Mouse (Mus musculus) left cerebral cortex, adult 18-20 months (tissue): Measurements from ENCODE around the gene Adgrb2. TPM values are rescaled to one million over a fixed set of nuclear protein-coding genes. Genes with fewer than 3 reads are reported as not detected.

Experiments
- DNase-seq, 2 experiments: peaks; one replicate each; pipeline ENCODE4 v3.0.0; 2021 to 2022; ENCODE audit warnings: low spot score in 2 of 2, mixed read lengths in 1 of 2
- total RNA-seq, 2 experiments: library from RNA; stranded (reverse); gene quantifications; 2 replicates each; pipeline ENCODE4 v1.2.3; 2021

The Adgrb2 gene
- total RNA-seq, 2 experiments from 2014 or later = 366 to 382 TPM

- peak; percentile 78 to 85 for DNase-seq
Measured at GRCm38 (mm10) chr4:129985671-129986441, 1.2 kb downstream of the Adgrb2 start.

DNA sequence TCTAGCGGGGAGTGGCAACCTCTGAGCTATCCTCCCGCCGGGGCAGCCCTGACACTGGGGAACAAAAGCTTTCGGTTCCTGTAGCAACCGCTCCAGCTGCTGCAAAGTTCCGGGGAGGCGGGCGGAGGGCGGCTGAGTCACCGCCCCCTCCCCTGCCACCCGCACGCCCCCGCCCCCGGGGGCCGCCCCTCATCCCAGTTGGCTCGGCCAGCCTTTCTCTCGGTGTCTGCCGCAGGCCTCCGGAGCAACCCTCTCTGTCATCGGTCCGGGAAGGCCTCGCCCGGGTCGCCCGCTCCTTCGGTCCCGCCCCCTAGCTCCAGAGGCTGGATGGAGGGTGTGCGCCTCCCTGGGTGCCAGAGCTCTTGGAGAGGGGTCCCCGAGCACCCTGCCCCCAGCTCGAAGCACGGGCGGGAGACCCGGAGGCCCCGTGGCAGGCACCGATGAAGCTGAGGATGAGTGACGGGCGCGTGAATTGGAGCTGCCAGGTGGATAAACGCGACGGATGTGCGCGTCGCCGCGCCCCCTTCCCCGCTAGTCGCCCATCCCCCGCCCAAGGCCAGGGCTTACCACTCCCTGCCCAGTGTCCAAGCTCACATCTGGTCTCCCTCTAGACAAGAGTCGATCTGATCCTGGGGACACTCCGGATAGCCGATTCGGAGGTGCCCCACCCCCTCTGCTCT lies 3.3 kb downstream of the Adgrb2 start:
- no peak for DNase-seq

DNA sequence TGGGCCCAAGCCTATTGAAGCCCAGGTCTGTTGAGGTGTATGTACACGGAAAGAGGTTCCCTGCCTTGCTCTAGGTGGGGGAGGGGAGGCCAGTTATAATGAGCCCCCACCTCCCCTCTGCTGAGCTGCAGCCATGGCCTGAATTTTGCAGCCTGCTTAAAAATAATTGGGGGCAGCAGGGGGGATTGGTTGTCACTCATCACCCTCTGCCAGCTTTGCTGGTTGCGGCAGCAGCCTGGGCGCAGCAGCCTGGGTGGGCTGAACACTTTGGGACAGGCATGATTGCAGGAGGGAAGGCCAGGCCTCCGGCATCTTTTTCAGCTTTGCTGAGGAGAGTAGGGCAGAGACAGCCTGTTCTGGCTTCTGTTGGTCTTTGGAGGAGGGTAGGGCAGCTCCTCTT lies 5.3 kb downstream of the Adgrb2 start:
- DNase-seq = no peak

GRCm38 (mm10) chr4:129992720-129993119 lies 8.1 kb downstream of the Adgrb2 start:
- no peak for DNase-seq

GRCm38 (mm10) chr4:129993213-129993612 lies 8.5 kb downstream of the Adgrb2 start:
- no peak for DNase-seq

GRCm38 (mm10) chr4:129993944-129994695 lies 9.4 kb downstream of the Adgrb2 start:
- DNase-seq = peak in 1 of 2 experiments; percentile 66

DNA sequence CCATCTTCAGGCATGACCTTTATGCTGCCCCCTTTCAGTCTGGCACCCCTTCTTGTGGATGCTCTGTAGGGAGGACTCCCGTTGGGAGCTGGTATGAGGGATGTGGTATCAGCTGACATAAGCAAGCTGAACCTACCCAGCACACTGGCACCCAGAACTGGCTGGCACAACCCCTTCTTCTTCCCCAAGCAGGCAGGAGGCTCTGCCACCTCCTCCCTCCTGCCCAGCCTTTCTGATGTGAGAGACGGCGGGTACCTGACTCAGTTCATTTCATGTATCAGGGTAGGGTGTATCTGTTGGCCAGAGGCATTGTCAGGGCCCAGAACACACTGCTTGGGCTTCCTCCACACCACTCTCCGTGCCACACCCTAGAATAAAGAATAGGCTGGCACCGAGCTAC lies 10.1 kb downstream of the Adgrb2 start:
- DNase-seq = no peak

- DNase-seq = no peak
Measured at GRCm38 (mm10) chr4:129995255-129995654, 10.6 kb downstream of the Adgrb2 start.

DNA sequence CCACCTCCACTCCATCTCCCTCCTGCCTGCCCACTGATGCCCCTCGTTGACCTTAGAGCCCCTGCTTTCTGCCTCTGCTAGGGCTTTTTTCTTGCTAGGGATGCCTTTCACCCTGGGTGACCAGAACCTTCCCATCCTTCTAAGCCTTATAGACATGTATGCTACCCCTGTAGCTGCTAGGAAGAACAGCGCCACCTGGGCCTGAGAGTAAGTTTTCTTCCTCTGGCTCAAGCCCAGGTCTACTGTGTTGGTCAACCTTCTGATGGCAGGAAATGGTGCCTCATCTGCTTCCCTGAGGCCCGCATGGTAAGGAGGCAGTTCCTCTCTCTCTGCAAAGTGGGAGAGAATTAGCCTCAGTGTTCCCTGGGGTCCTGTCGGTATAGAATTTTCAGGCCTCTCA lies 11.3 kb downstream of the Adgrb2 start:
- no peak for DNase-seq

- DNase-seq = peak; percentile 73 to 80
Measured at GRCm38 (mm10) chr4:129998124-129998523, 13.5 kb downstream of the Adgrb2 start.

DNA sequence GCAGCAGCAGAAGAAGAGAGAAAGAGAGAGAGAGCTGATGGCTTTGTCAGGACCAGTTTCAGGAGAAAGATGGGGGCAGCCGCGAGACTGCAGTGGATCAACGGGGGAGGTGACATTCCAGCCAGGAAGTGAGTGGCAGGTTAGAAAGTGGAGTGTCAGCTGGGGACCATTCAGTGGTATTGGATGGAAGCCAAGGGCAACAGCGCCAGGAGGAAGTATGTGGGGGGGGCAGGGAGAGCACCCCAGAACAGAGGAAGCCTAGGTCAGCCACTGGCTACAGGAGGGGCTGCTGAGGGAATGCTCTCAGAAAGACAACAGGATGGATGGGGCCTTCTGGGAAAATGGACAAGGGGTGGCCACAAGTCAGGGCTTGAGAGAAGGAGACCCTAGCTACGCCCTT lies 17.0 kb downstream of the Adgrb2 start:
- no peak for DNase-seq

DNA sequence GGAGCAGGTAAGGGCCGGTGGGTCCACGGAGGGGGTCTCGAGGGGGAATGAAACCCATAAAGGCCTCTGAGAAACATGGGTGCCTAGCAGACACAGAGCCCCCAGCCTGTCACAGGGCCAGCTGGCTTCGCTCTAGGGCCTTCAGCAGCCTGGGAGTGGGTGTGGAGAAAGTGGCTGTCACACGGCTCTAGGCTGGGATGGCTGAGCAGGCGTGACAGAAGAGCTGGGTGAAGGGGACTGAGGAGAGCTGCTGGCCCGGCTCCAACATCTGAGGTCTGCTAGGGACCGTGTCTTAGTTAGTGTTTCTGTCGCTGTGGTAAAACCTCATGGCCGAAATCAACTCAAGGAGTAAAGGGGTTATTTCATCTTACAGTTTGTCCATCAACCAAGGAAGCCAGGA lies 17.5 kb downstream of the Adgrb2 start:
- peak; percentile 56 to 73 for DNase-seq

DNA sequence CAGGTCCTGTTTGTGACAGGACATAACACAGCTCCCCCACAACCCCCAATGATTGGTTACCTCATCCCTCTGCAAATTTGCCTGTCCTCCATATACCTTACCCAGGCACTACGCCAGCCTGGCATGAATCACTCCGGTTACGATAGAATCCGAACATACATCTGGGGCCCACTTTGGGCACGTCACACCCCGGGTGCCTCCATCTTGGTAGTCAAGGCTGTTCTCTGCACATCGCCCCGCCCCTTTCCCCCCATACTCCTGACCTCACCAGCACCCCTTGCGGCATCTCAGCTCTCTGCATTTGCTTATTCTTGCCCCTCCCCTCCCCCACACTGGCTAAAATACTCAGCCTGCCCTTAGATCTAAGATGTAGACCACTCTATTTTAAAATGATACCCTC lies 20.9 kb downstream of the Adgrb2 start:
- peak in 1 of 2 experiments; percentile 56 for DNase-seq

- DNase-seq = no peak
Measured at GRCm38 (mm10) chr4:130006533-130006932, 21.9 kb downstream of the Adgrb2 start.

GRCm38 (mm10) chr4:130009043-130009442 lies 24.4 kb downstream of the Adgrb2 start:
- no peak for DNase-seq

DNA sequence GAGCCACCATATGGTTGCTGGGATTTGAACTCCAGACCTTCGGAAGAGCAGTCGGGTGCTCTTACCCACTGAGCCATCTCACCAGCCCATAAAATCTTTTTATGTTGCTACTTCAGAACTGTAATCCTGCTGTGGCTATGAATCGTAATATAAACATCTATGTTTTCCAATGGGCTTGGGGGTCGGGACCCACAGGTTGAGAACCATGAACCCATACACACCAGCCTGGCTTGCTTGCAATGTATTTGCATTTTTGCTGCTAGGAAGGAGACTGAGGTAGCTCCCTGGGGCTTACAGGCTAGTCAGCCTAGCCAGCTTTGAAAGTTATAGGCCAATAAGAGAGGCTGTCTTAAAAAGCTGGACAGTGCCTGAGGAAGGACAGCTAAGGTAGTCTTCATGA lies 26.1 kb downstream of the Adgrb2 start:
- no peak for DNase-seq

DNA sequence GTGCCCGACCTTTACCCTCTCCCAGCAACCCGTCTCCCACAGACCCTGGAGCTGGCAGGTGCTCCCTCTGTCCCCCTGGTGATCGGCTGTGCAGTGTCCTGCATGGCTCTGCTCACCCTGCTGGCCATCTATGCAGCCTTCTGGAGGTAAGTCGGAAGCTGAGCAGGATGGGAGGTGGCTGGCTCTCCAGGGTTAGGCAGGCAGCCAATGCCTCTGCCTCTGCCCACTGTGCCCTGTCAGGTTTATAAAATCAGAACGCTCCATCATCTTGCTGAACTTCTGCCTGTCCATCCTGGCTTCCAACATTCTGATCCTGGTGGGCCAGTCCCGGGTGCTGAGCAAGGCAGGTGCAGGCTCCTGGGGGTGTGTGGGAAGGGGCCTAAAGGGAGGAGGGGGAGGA lies 27.6 kb downstream of the Adgrb2 start:
- DNase-seq = no peak

DNA sequence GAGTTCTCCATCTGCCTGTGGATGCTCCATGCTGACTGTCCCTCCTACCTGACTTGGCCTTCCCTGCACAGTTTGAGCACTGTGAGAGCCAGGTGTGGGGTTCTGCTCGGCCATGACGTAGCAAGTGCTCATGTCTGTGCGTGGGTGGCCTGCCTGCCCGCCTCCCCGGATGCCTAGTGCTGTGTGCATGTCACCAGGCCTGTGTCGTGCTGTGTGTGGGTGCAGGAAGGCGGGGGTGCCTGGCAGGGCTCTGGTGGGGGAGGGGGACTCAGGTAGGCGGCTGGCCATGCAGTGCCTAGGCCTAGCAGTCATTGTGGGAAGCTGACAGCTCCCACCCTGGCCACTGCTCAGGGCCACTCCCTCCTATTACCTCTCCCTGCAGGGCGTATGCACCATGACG lies 28.4 kb downstream of the Adgrb2 start:
- peak; percentile 84 to 92 for DNase-seq

DNA sequence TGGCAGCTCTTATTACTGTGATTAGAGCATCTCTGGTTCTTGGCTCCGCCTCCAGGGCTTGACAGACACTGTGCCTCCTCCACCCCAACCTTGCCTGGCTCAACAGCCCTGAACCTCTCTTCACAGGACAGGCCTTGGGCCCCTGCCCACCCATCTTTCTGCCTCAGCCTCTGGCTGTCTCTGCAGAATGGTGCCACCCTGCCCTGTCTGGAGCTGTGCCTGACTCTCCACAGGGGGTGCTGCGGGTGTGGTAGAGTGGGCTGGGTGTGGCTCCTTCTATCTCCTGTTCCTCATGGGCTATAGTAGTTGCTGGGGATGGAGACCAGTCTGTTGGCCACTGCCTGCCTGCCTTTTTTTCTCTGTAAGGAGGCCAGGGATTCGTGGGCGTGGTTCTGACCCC lies 31.3 kb downstream of the Adgrb2 start:
- DNase-seq = no peak

GRCm38 (mm10) chr4:130017036-130017674 lies 32.5 kb downstream of the Adgrb2 start:
- no peak for DNase-seq

- peak in 1 of 2 experiments; percentile 23 for DNase-seq
Measured at GRCm38 (mm10) chr4:130022952-130023351, 38.3 kb downstream of the Adgrb2 start.
